Mouse (Mus musculus): ENCODE measurements around the gene Crym.

GRCm38 (mm10) chr7:120156841-120157409, 45.0 kb downstream of the Crym start:
- TF ChIP-seq POLR2A (IDR thresholded peaks at IDR 0.05; ENCODE audit: control insufficient read depth, low read depth, low read length) (no peak), CTCF (IDR thresholded peaks at IDR 0.05; ENCODE audit: control insufficient read depth, insufficient read depth, insufficient replicate concordance, low read depth, low read length) (no peak)

Data from testis, adult 2 months (tissue).